Mouse (Mus musculus) CD4-positive, CD25-positive, alpha-beta regulatory T cell, adult 2 months (primary cell): ENCODE measurements around the gene Cdk18.

Experiments used
- DNase-seq: peaks from one replicate; pipeline ENCODE4 v3.0.0-alpha.2; 2012; ENCODE audit warnings: low read depth, low spot score

Cdk18 gene

GRCm38 (mm10) chr1:132065475-132066172 lies 73.9 kb downstream of the Cdk18 start:
- DNase-seq: no peak

- DNase-seq: no peak
Measured at GRCm38 (mm10) chr1:132065001-132065400, 74.5 kb downstream of the Cdk18 start.

GRCm38 (mm10) chr1:132063096-132063495 lies 76.4 kb downstream of the Cdk18 start:
- no peak for DNase-seq
